Mouse (Mus musculus): Measurements from ENCODE around the gene As3mt.

As3mt gene

GRCm38 (mm10) chr19:46707296-46708151 lies at the start of gene As3mt:
Gene As3mt (plus strand): TSS chr19:46707458.
- DNase-seq (ENCODE audit: low spot score in 2 of 2) = peak; percentile 54 to 55

GRCm38 (mm10) chr19:46658348-46658747 lies 48.9 kb upstream of the As3mt start:
- no peak for DNase-seq (ENCODE audit: low spot score in 2 of 2)

GRCm38 (mm10) chr19:46658851-46659250 lies 48.4 kb upstream of the As3mt start:
- DNase-seq (ENCODE audit: low spot score in 2 of 2) = no peak

GRCm38 (mm10) chr19:46661511-46661910 lies 45.7 kb upstream of the As3mt start:
- no peak for DNase-seq (ENCODE audit: low spot score in 2 of 2)

GRCm38 (mm10) chr19:46662214-46662613 lies 45.0 kb upstream of the As3mt start:
- DNase-seq (ENCODE audit: low spot score in 2 of 2) = no peak

GRCm38 (mm10) chr19:46662784-46663183 lies 44.5 kb upstream of the As3mt start:
- DNase-seq (ENCODE audit: low spot score in 2 of 2) = no peak

GRCm38 (mm10) chr19:46665474-46665873 lies 41.8 kb upstream of the As3mt start:
- peak in 1 of 2 experiments; percentile 25 for DNase-seq (ENCODE audit: low spot score in 2 of 2)

GRCm38 (mm10) chr19:46667300-46667699 lies 40.0 kb upstream of the As3mt start:
- peak in 1 of 2 experiments; percentile 2 for DNase-seq (ENCODE audit: low spot score in 2 of 2)

GRCm38 (mm10) chr19:46668263-46668662 lies 39.0 kb upstream of the As3mt start:
- peak in 1 of 2 experiments; percentile 5 for DNase-seq (ENCODE audit: low spot score in 2 of 2)

- DNase-seq (ENCODE audit: low spot score in 2 of 2) = no peak
These were observed 37.5 kb upstream of the As3mt start for GRCm38 (mm10) chr19:46669802-46670201.

- peak in 1 of 2 experiments; percentile 54 for DNase-seq (ENCODE audit: low spot score in 2 of 2)
These were observed 36.6 kb upstream of the As3mt start for GRCm38 (mm10) chr19:46670691-46671090.

- DNase-seq (ENCODE audit: low spot score in 2 of 2) = no peak
These were observed 34.4 kb upstream of the As3mt start, which contains the start of gene Cyp17a1 for GRCm38 (mm10) chr19:46672766-46673418. Gene Cyp17a1 (minus strand): TSS chr19:46673172.

- DNase-seq (ENCODE audit: low spot score in 2 of 2) = no peak
These were observed 31.6 kb upstream of the As3mt start for GRCm38 (mm10) chr19:46675641-46676040.

GRCm38 (mm10) chr19:46679720-46680383 lies 27.4 kb upstream of the As3mt start:
- DNase-seq (ENCODE audit: low spot score in 2 of 2) = no peak

GRCm38 (mm10) chr19:46689460-46690372 lies 17.5 kb upstream of the As3mt start, which contains the start of gene Borcs7:
Gene Borcs7 (plus strand): TSS chr19:46689906.
- peak; percentile 69 to 85 for DNase-seq (ENCODE audit: low spot score in 2 of 2)

- DNase-seq (ENCODE audit: low spot score in 2 of 2) = no peak
These were observed 16.9 kb upstream of the As3mt start for GRCm38 (mm10) chr19:46690387-46690786.

- DNase-seq (ENCODE audit: low spot score in 2 of 2) = no peak
These were observed 16.2 kb upstream of the As3mt start for GRCm38 (mm10) chr19:46691078-46691477.

GRCm38 (mm10) chr19:46693146-46693545 lies 14.1 kb upstream of the As3mt start:
- DNase-seq (ENCODE audit: low spot score in 2 of 2) = no peak

- no peak for DNase-seq (ENCODE audit: low spot score in 2 of 2)
These were observed 10.8 kb upstream of the As3mt start for GRCm38 (mm10) chr19:46696482-46696881.

GRCm38 (mm10) chr19:46696943-46697342 lies 10.3 kb upstream of the As3mt start:
- no peak for DNase-seq (ENCODE audit: low spot score in 2 of 2)
